Mouse (Mus musculus) midbrain, embryonic 13.5 days (tissue): ENCODE data around the gene Rps23. TPM values are rescaled to one million over a fixed set of nuclear protein-coding genes. Genes with fewer than 3 reads are reported as not detected.

Experiments used
- ATAC-seq: fragments of 200-750 bp; cut with Nextera tagmentation; 2 replicates; pipeline ENCODE4 v1.8.0; 2017; ENCODE audit warnings: mild to moderate bottlenecking, moderate TSS enrichment, moderate library complexity
- H3K27ac ChIP-seq: fragments of 300-500 bp; sonication (generic); 2 replicates; pipeline ENCODE4 v1.5.1; 2015; ENCODE audit warnings: inconsistent platforms, mild to moderate bottlenecking, moderate library complexity
- H3K27me3 ChIP-seq: fragments of 300-500 bp; sonication (generic); 2 replicates; pipeline ENCODE4 v1.6.1; 2015; ENCODE audit warnings: mild to moderate bottlenecking, inconsistent platforms
- H3K36me3 ChIP-seq: fragments of 300-500 bp; sonication (generic); 2 replicates; pipeline ENCODE4 v1.6.1; 2015; ENCODE audit warnings: mild to moderate bottlenecking, inconsistent platforms
- H3K4me1 ChIP-seq: fragments of 300-500 bp; sonication (generic); replicated peaks from 2 replicates; pipeline ENCODE4 v1.6.1; 2015; ENCODE audit warnings: inconsistent platforms
- H3K4me2 ChIP-seq: fragments of 300-500 bp; sonication (generic); replicated peaks from 2 replicates; pipeline ENCODE4 v1.6.1; 2015; ENCODE audit warnings: moderate library complexity, mild to moderate bottlenecking, inconsistent platforms
- H3K4me3 ChIP-seq: fragments of 300-500 bp; sonication (generic); replicated peaks from 2 replicates; pipeline ENCODE4 v1.5.1; 2015; ENCODE audit warnings: mild to moderate bottlenecking, inconsistent platforms
- H3K9ac ChIP-seq: fragments of 300-500 bp; sonication (generic); replicated peaks from 2 replicates; pipeline ENCODE4 v1.6.1; 2015; ENCODE audit warnings: mild to moderate bottlenecking, inconsistent platforms
- H3K9me3 ChIP-seq: fragments of 300-500 bp; sonication (generic); 2 replicates; pipeline ENCODE4 v1.6.1; 2016; ENCODE audit warnings: mild to moderate bottlenecking, inconsistent platforms
- WGBS: fragments of 180-500 bp; shearing (Covaris S2); methylation state at CpG from one replicate; pipeline ENCODE4 v1.1.7; 2015; 5-methylcytosine and 5-hydroxymethylcytosine counted together
- polyA plus RNA-seq: library from polyadenylated mRNA; unstranded; fragments of >200 nt; fragmentation: Nextera tagmentation; extraction: Ambion mirVana; gene quantifications from 2 replicates; pipeline ENCODE4 v1.2.1, GENCODE M21; 2015

The Rps23 gene
- polyA plus RNA-seq, 1 experiment from 2014 or later: 139 TPM

- no peaks in the 10 kb centered on the region for H3K4me1 ChIP-seq
- H3K9me3 ChIP-seq: no peaks in the 10 kb centered on the region
- ATAC-seq: no peak
- no peaks in the 10 kb centered on the region for H3K27me3 ChIP-seq
- H3K9ac ChIP-seq: no peak overlapping the region
- no peak overlapping the region for H3K27ac ChIP-seq
- no peaks in the 10 kb centered on the region for H3K36me3 ChIP-seq
- H3K4me2 ChIP-seq: no peak overlapping the region
- no peak overlapping the region for H3K4me3 ChIP-seq
- 83% methylated on average over 5 of the region's 5 CpGs for WGBS
Observed at GRCm38 (mm10) chr13:90939600-90939999, 16.8 kb downstream of the Rps23 start.

GRCm38 (mm10) chr13:90958894-90959293 is 36.1 kb downstream of the Rps23 start:
- 18% methylated on average over 2 of the region's 2 CpGs for WGBS
- ATAC-seq: peak; percentile 83
- Histone ChIP-seq H3K4me1 (peaks cover 29% of the 10 kb centered on the region), H3K27ac (no peak overlapping the region), H3K9me3 (peaks cover 6% of the 10 kb centered on the region; the same call in 1 of the 2 replicates), H3K36me3 (no peaks in the 10 kb centered on the region), H3K9ac (no peak overlapping the region), H3K4me2 (no peak overlapping the region), H3K27me3 (no peaks in the 10 kb centered on the region), H3K4me3 (no peak overlapping the region)

DNA sequence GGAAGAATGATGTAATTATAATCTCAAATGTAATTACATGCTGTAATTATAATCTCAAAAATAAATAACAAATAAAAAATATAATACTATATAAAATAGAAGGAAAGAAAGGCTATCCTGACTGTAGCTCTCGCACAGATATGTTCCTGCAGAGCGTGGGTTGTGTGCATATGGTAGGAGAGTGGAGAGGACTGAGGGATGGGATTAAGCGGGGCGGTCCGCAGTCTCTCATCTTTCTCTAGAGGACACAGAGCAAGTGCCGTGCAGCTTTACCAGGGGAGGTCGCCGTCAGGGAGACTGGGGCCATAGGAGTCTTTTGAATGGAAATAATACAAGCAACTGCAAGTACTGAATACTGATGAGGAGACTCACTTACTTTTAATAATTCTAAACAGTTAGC is 37.8 kb downstream of the Rps23 start:
- Histone ChIP-seq H3K9me3 (peaks cover 6% of the 10 kb centered on the region; the same call in 1 of the 2 replicates), H3K27me3 (no peaks in the 10 kb centered on the region), H3K27ac (no peak overlapping the region), H3K36me3 (no peaks in the 10 kb centered on the region), H3K4me1 (peaks cover 29% of the 10 kb centered on the region), H3K4me3 (no peak overlapping the region), H3K9ac (no peak overlapping the region), H3K4me2 (no peak overlapping the region)
- peak; percentile 65; the same call in 1 of the 2 replicates for ATAC-seq
- 38% methylated on average over 8 of the region's 8 CpGs for WGBS

GRCm38 (mm10) chr13:90962836-90963760 is 40.3 kb downstream of the Rps23 start:
- H3K9me3 ChIP-seq: no peaks in the 10 kb centered on the region

DNA sequence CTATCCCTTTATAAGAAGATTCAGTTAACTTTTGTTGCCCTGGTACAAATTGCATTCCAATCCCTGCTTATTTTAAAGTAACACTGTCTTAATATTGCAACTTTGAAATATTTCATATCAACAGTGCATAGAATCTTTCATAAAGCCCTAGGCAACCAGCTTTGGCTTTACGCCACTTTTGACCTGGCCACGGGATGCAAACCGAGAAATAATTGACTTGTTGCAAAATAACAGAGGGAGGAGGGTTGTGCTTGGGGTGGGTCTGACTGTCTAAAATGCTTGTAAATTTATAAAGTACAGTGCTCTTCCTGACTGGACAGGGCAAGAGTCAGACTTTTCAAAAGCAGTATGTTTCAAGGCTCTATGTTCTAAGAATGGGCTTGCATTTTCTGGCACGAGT is 41.8 kb downstream of the Rps23 start:
- Histone ChIP-seq H3K4me3 (no peak overlapping the region), H3K4me1 (peaks cover 17% of the 10 kb centered on the region), H3K4me2 (no peak overlapping the region), H3K9me3 (no peaks in the 10 kb centered on the region), H3K27me3 (no peaks in the 10 kb centered on the region), H3K36me3 (no peaks in the 10 kb centered on the region), H3K9ac (no peak overlapping the region), H3K27ac (no peak overlapping the region)
- no peak for ATAC-seq
- 82% methylated on average over 4 of the region's 4 CpGs for WGBS

More at GRCm38 (mm10) chr13:90962836-90963760, 40.3 kb downstream of the Rps23 start:
- no peaks in the 10 kb centered on the region for H3K36me3 ChIP-seq
- WGBS: 61% methylated on average over 10 of the region's 10 CpGs
- no peak overlapping the region for H3K4me3 ChIP-seq
- no peaks in the 10 kb centered on the region for H3K27me3 ChIP-seq
- H3K27ac ChIP-seq: no peak overlapping the region
- H3K4me1 ChIP-seq: peaks cover 31% of the 10 kb centered on the region
- ATAC-seq: no peak
- H3K9ac ChIP-seq: no peak overlapping the region
- no peak overlapping the region for H3K4me2 ChIP-seq

GRCm38 (mm10) chr13:90965996-90966395 is 43.2 kb downstream of the Rps23 start:
- no peaks in the 10 kb centered on the region for H3K9me3 ChIP-seq
- no peak overlapping the region for H3K4me2 ChIP-seq
- H3K9ac ChIP-seq: no peak overlapping the region
- H3K36me3 ChIP-seq: no peaks in the 10 kb centered on the region
- WGBS: 83% methylated on average over 8 of the region's 8 CpGs
- H3K4me1 ChIP-seq: peaks cover 15% of the 10 kb centered on the region
- no peak for ATAC-seq
- no peaks in the 10 kb centered on the region for H3K27me3 ChIP-seq
- H3K27ac ChIP-seq: no peak overlapping the region
- H3K4me3 ChIP-seq: no peak overlapping the region

DNA sequence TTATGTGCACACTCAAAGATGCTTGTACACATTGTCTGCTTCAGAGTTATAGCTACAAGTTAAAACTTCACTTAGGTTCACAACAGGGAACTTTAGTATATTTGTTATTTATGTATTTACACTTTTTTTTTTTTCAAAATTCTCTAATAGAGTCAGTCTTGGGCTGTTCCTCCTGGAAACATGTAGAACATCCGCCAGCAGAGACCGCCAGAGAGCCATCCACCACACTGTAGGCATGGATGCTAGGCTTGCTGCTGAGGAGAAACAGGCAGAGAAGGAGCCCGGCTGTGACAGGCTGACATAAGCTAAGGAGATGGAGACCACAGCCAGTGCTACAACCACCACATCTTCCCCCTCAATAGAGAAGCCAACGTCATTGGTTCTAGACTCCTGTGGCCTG is 44.7 kb downstream of the Rps23 start:
- no peak overlapping the region for H3K4me3 ChIP-seq
- no peaks in the 10 kb centered on the region for H3K36me3 ChIP-seq
- no peaks in the 10 kb centered on the region for H3K9me3 ChIP-seq
- no peaks in the 10 kb centered on the region for H3K27me3 ChIP-seq
- H3K9ac ChIP-seq: no peak overlapping the region
- no peak overlapping the region for H3K27ac ChIP-seq
- H3K4me2 ChIP-seq: no peak overlapping the region
- peak; percentile 94 for ATAC-seq
- peaks cover 15% of the 10 kb centered on the region for H3K4me1 ChIP-seq
- 6% methylated on average over 4 of the region's 4 CpGs for WGBS

DNA sequence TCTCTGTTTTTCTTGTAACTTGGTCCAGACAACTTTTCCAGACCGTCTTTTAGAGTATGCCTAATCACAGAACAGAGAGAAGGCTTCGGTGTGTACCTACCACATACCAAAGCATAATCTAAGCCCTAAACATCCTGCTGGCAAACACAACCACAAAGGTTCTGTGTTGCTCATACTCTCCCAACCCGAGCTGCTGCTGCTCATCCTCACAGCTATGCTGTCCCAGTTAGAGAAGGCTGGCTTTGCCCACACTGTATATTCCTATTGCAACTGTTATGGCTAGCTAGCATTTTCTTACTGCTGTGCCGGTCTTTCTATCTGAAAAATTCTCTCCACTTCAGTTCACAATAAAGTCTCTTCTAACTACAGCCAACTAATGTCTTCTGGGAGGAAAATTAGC is 46.2 kb downstream of the Rps23 start:
- peaks cover 13% of the 10 kb centered on the region for H3K4me1 ChIP-seq
- no peak for ATAC-seq
- no peak overlapping the region for H3K9ac ChIP-seq
- H3K4me2 ChIP-seq: no peak overlapping the region
- no peak overlapping the region for H3K4me3 ChIP-seq
- no peaks in the 10 kb centered on the region for H3K27me3 ChIP-seq
- no peaks in the 10 kb centered on the region for H3K36me3 ChIP-seq
- no peaks in the 10 kb centered on the region for H3K9me3 ChIP-seq
- WGBS: 72% methylated on average over 4 of the region's 4 CpGs
- H3K27ac ChIP-seq: no peak overlapping the region

- ATAC-seq: no peak
Observed at GRCm38 (mm10) chr13:90970259-90971017, 47.7 kb downstream of the Rps23 start.

GRCm38 (mm10) chr13:90973409-90973808 is 50.7 kb downstream of the Rps23 start:
- Histone ChIP-seq H3K36me3 (no peaks in the 10 kb centered on the region), H3K4me3 (no peak overlapping the region), H3K4me1 (peaks cover 10% of the 10 kb centered on the region), H3K9ac (no peak overlapping the region), H3K9me3 (no peaks in the 10 kb centered on the region), H3K27ac (peak overlapping the region; percentile 35; the same call in 1 of the 2 replicates), H3K4me2 (no peak overlapping the region), H3K27me3 (no peaks in the 10 kb centered on the region)
- 38% methylated on average over 7 of the region's 7 CpGs for WGBS
- ATAC-seq: peak; percentile 75

More at GRCm38 (mm10) chr13:90970259-90971017, 47.7 kb downstream of the Rps23 start:
- no peak overlapping the region for H3K27ac ChIP-seq
- no peak overlapping the region for H3K4me3 ChIP-seq
- WGBS: 85% methylated on average over 10 of the region's 10 CpGs
- H3K4me1 ChIP-seq: peaks cover 13% of the 10 kb centered on the region
- H3K4me2 ChIP-seq: no peak overlapping the region
- H3K36me3 ChIP-seq: no peaks in the 10 kb centered on the region
- H3K9ac ChIP-seq: no peak overlapping the region
- no peaks in the 10 kb centered on the region for H3K9me3 ChIP-seq
- no peaks in the 10 kb centered on the region for H3K27me3 ChIP-seq
